In genomic region chr8:76540611-76541010, GRCm38 (mm10) we compare ENCODE assay signal across 14 mouse cellular contexts.
"Had no signal": no experiment of that assay in that cellular context is flagged by ENCODE, and none has a peak within 500 bp of the region (broad histone marks: within the 10 kb centered on the region; RNA-seq: fewer than 3 reads in every experiment).

No protein-coding gene starts in this region.

- DNase-seq: kidney, postnatal 25 days; liver, embryonic 13.5 days; liver, postnatal 0 days; lung, postnatal 14 days; spleen, adult 18-20 months; thymus, adult 2 months; thymus, postnatal 25 days had no signal

- H3K27ac ChIP-seq: left cerebral cortex, adult 2 months; limb, embryonic 10.5 days; liver, embryonic 13.5 days; lung, embryonic 15.5 days; macrophage; midbrain, embryonic 15.5 days; neural tube, embryonic 12.5 days had no signal

- H3K4me3 ChIP-seq: left cerebral cortex, adult 2 months; limb, embryonic 10.5 days; liver, embryonic 13.5 days; lung, embryonic 15.5 days; megakaryocyte, embryonic 14.5 days; midbrain, embryonic 15.5 days; neural tube, embryonic 12.5 days had no signal
